Mouse (Mus musculus): ENCODE data around the gene Ibsp. TPM values are rescaled to one million over a fixed set of nuclear protein-coding genes. Genes with fewer than 3 reads are reported as not detected.
A peak's percentile ranks its signal among the peaks of the same experiment; 100 is the strongest.

Gene Ibsp
- polyA plus RNA-seq, 1 experiment from 2014 or later = not detected

GRCm38 (mm10) chr5:104330088-104330487 lies 31.1 kb downstream of the Ibsp start:
- Histone ChIP-seq H3K27ac (no peak overlapping the region), H3K4me1 (replicated peaks; ENCODE audit: insufficient read depth, low read length) (no peaks in the 10 kb centered on the region), H3K4me2 (ENCODE audit: low read length) (no peak overlapping the region), H3K27me3 (ENCODE audit: insufficient read depth, low read length) (no peaks in the 10 kb centered on the region), H3K36me3 (ENCODE audit: insufficient read depth, low read length) (no peaks in the 10 kb centered on the region), H3K4me3 (replicated peaks; ENCODE audit: low read depth, low read length) (no peak overlapping the region), H3K9ac (ENCODE audit: low read depth, low read length) (no peak overlapping the region), H3K9me3 (replicated peaks; ENCODE audit: low read length) (no peaks in the 10 kb centered on the region)
- TF ChIP-seq CTCF (IDR thresholded peaks at IDR 0.05; ENCODE audit: low read depth) = no peak
- ATAC-seq (replicated peaks; ENCODE audit: low FRiP score, low read depth) (no peak), DNase-seq (ENCODE audit: low spot score) (no peak)
- 88% methylated on average over 5 of the region's 5 CpGs for WGBS

DNA sequence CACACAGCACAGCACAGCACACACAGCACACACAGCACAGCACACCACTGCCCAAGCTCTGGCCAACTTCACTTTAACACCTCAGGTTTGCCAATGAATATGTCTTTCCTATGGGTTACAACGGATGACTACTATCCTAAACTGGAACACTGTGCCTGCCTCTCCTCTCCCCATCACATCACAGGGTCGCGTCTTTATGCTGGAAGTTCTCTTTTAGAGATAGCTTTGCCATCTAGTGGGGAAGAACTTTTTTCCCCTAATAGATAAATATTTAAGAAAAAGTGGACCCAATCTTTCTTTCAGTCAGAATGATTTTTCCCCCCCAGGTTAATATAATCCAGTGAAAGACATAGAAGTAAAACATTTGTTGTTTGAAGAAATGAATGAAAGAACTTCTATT lies 33.3 kb downstream of the Ibsp start:
- DNase-seq (ENCODE audit: low spot score) = no peak
- H3K27ac ChIP-seq = no peak overlapping the region
- no peak for ATAC-seq (replicated peaks; ENCODE audit: low FRiP score, low read depth)
- no peak overlapping the region for H3K9ac ChIP-seq (ENCODE audit: low read depth, low read length)
- no peaks in the 10 kb centered on the region for H3K9me3 ChIP-seq (replicated peaks; ENCODE audit: low read length)
- TF ChIP-seq CTCF (IDR thresholded peaks at IDR 0.05; ENCODE audit: low read depth) = peak; percentile 11; the same call in 1 of the 2 replicates
- H3K4me3 ChIP-seq (replicated peaks; ENCODE audit: low read depth, low read length) = no peak overlapping the region
- H3K27me3 ChIP-seq (ENCODE audit: insufficient read depth, low read length) = no peaks in the 10 kb centered on the region
- no peaks in the 10 kb centered on the region for H3K4me1 ChIP-seq (replicated peaks; ENCODE audit: insufficient read depth, low read length)
- 51% methylated on average over 3 of the region's 3 CpGs for WGBS
- no peak overlapping the region for H3K4me2 ChIP-seq (ENCODE audit: low read length)
- H3K36me3 ChIP-seq (ENCODE audit: insufficient read depth, low read length) = no peaks in the 10 kb centered on the region

GRCm38 (mm10) chr5:104333231-104333640 lies 34.3 kb downstream of the Ibsp start:
- H3K27ac ChIP-seq = no peak overlapping the region
- no peaks in the 10 kb centered on the region for H3K36me3 ChIP-seq (ENCODE audit: insufficient read depth, low read length)
- no peaks in the 10 kb centered on the region for H3K4me1 ChIP-seq (replicated peaks; ENCODE audit: insufficient read depth, low read length)
- no peak overlapping the region for H3K4me3 ChIP-seq (replicated peaks; ENCODE audit: low read depth, low read length)
- TF ChIP-seq CTCF (IDR thresholded peaks at IDR 0.05; ENCODE audit: low read depth) = peak; percentile 91
- no peaks in the 10 kb centered on the region for H3K9me3 ChIP-seq (replicated peaks; ENCODE audit: low read length)
- H3K4me2 ChIP-seq (ENCODE audit: low read length) = no peak overlapping the region
- H3K9ac ChIP-seq (ENCODE audit: low read depth, low read length) = no peak overlapping the region
- peak; percentile 83 for DNase-seq (ENCODE audit: low spot score)
- no peaks in the 10 kb centered on the region for H3K27me3 ChIP-seq (ENCODE audit: insufficient read depth, low read length)
- peak; percentile 59; the same call in 1 of the 2 replicates for ATAC-seq (replicated peaks; ENCODE audit: low FRiP score, low read depth)
- 22% methylated on average over 7 of the region's 7 CpGs for WGBS

- no peaks in the 10 kb centered on the region for H3K27me3 ChIP-seq (ENCODE audit: insufficient read depth, low read length)
- no peak for TF ChIP-seq CTCF (IDR thresholded peaks at IDR 0.05; ENCODE audit: low read depth)
- H3K4me3 ChIP-seq (replicated peaks; ENCODE audit: low read depth, low read length) = no peak overlapping the region
- H3K4me2 ChIP-seq (ENCODE audit: low read length) = no peak overlapping the region
- no peaks in the 10 kb centered on the region for H3K9me3 ChIP-seq (replicated peaks; ENCODE audit: low read length)
- no peaks in the 10 kb centered on the region for H3K4me1 ChIP-seq (replicated peaks; ENCODE audit: insufficient read depth, low read length)
- no peak for ATAC-seq (replicated peaks; ENCODE audit: low FRiP score, low read depth)
- no peak for DNase-seq (ENCODE audit: low spot score)
- no peak overlapping the region for H3K27ac ChIP-seq
- 80% methylated on average over 6 of the region's 6 CpGs for WGBS
- H3K36me3 ChIP-seq (ENCODE audit: insufficient read depth, low read length) = no peaks in the 10 kb centered on the region
- H3K9ac ChIP-seq (ENCODE audit: low read depth, low read length) = no peak overlapping the region
Measured at GRCm38 (mm10) chr5:104333643-104334042, 34.7 kb downstream of the Ibsp start.

- no peak for TF ChIP-seq CTCF (IDR thresholded peaks at IDR 0.05; ENCODE audit: low read depth)
- no peak overlapping the region for H3K9ac ChIP-seq (ENCODE audit: low read depth, low read length)
- H3K27me3 ChIP-seq (ENCODE audit: insufficient read depth, low read length) = no peaks in the 10 kb centered on the region
- H3K36me3 ChIP-seq (ENCODE audit: insufficient read depth, low read length) = no peaks in the 10 kb centered on the region
- ATAC-seq (replicated peaks; ENCODE audit: low FRiP score, low read depth) (no peak), DNase-seq (ENCODE audit: low spot score) (no peak)
- WGBS = 79% methylated on average over 14 of the region's 14 CpGs
- no peak overlapping the region for H3K27ac ChIP-seq
- H3K4me3 ChIP-seq (replicated peaks; ENCODE audit: low read depth, low read length) = no peak overlapping the region
- no peaks in the 10 kb centered on the region for H3K4me1 ChIP-seq (replicated peaks; ENCODE audit: insufficient read depth, low read length)
- no peak overlapping the region for H3K4me2 ChIP-seq (ENCODE audit: low read length)
- H3K9me3 ChIP-seq (replicated peaks; ENCODE audit: low read length) = no peaks in the 10 kb centered on the region
Measured at GRCm38 (mm10) chr5:104334516-104334915, 35.5 kb downstream of the Ibsp start.

GRCm38 (mm10) chr5:104335962-104336361 lies 37.0 kb downstream of the Ibsp start:
- Histone ChIP-seq H3K36me3 (ENCODE audit: insufficient read depth, low read length) (no peaks in the 10 kb centered on the region), H3K27me3 (ENCODE audit: insufficient read depth, low read length) (no peaks in the 10 kb centered on the region), H3K4me1 (replicated peaks; ENCODE audit: insufficient read depth, low read length) (no peaks in the 10 kb centered on the region), H3K4me3 (replicated peaks; ENCODE audit: low read depth, low read length) (no peak overlapping the region), H3K27ac (no peak overlapping the region), H3K9me3 (replicated peaks; ENCODE audit: low read length) (no peaks in the 10 kb centered on the region), H3K9ac (ENCODE audit: low read depth, low read length) (no peak overlapping the region), H3K4me2 (ENCODE audit: low read length) (no peak overlapping the region)
- ATAC-seq (replicated peaks; ENCODE audit: low FRiP score, low read depth) (no peak), DNase-seq (ENCODE audit: low spot score) (no peak)
- whole genome bisulfite sequencing = 77% methylated on average over 5 of the region's 5 CpGs
- TF ChIP-seq CTCF (IDR thresholded peaks at IDR 0.05; ENCODE audit: low read depth) = no peak

GRCm38 (mm10) chr5:104337491-104337890 lies 38.5 kb downstream of the Ibsp start:
- no peaks in the 10 kb centered on the region for H3K9me3 ChIP-seq (replicated peaks; ENCODE audit: low read length)
- H3K4me3 ChIP-seq (replicated peaks; ENCODE audit: low read depth, low read length) = no peak overlapping the region
- H3K9ac ChIP-seq (ENCODE audit: low read depth, low read length) = no peak overlapping the region
- no peak for ATAC-seq (replicated peaks; ENCODE audit: low FRiP score, low read depth)
- no peaks in the 10 kb centered on the region for H3K27me3 ChIP-seq (ENCODE audit: insufficient read depth, low read length)
- H3K36me3 ChIP-seq (ENCODE audit: insufficient read depth, low read length) = no peaks in the 10 kb centered on the region
- H3K4me2 ChIP-seq (ENCODE audit: low read length) = no peak overlapping the region
- H3K4me1 ChIP-seq (replicated peaks; ENCODE audit: insufficient read depth, low read length) = no peaks in the 10 kb centered on the region
- TF ChIP-seq CTCF (IDR thresholded peaks at IDR 0.05; ENCODE audit: low read depth) = no peak
- WGBS = 84% methylated on average over 4 of the region's 4 CpGs
- H3K27ac ChIP-seq = no peak overlapping the region
- no peak for DNase-seq (ENCODE audit: low spot score)

Measured in kidney, postnatal 0 days (tissue).